Mouse (Mus musculus) limb, embryonic 11.5 days (tissue): ENCODE results near the gene Alyref2. TPM values are rescaled to one million over a fixed set of nuclear protein-coding genes. Genes with fewer than 3 reads are reported as not detected.

Source experiments
- ATAC-seq: fragments of 200-750 bp; cut with Nextera tagmentation; 2 replicates; pipeline ENCODE4 v1.8.0; 2017; ENCODE audit warnings: low read depth; ENCODE audit not compliant: insufficient number of reproducible peaks, low FRiP score, low TSS enrichment
- DNase-seq: peaks from one replicate; pipeline ENCODE4 v3.0.0-alpha.2; 2015; ENCODE audit warnings: low spot score
- H3K27ac ChIP-seq: fragments of 300-500 bp; sonication (generic); replicated peaks from 2 replicates; pipeline ENCODE4 v1.5.1; 2014; ENCODE audit warnings: low read depth, mild to moderate bottlenecking, low read length
- H3K27me3 ChIP-seq: fragments of 300-500 bp; sonication (generic); 2 replicates; pipeline ENCODE4 v1.6.1; 2014; ENCODE audit warnings: mild to moderate bottlenecking, low read length, mixed read lengths; ENCODE audit not compliant: control insufficient read depth, insufficient read depth
- H3K36me3 ChIP-seq: fragments of 300-500 bp; sonication (generic); 2 replicates; pipeline ENCODE4 v1.6.1; 2014; ENCODE audit warnings: mild to moderate bottlenecking, low read length, moderate library complexity, mixed read lengths; ENCODE audit not compliant: control insufficient read depth, insufficient read depth
- H3K4me1 ChIP-seq: fragments of 300-500 bp; sonication (generic); 2 replicates; pipeline ENCODE4 v1.6.1; 2014; ENCODE audit warnings: low read length, mixed read lengths; ENCODE audit not compliant: control insufficient read depth, insufficient read depth
- H3K4me2 ChIP-seq: fragments of 300-500 bp; sonication (generic); 2 replicates; pipeline ENCODE4 v1.6.1; 2014; ENCODE audit warnings: low read depth, mild to moderate bottlenecking, moderate library complexity; ENCODE audit not compliant: severe bottlenecking
- H3K4me3 ChIP-seq: fragments of 300-500 bp; sonication (generic); 2 replicates; pipeline ENCODE4 v1.5.1; 2014; ENCODE audit warnings: low read depth, low read length
- H3K9ac ChIP-seq: fragments of 300-500 bp; sonication (generic); 2 replicates; pipeline ENCODE4 v1.6.1; 2014; ENCODE audit warnings: mild to moderate bottlenecking, low read length
- H3K9me3 ChIP-seq: fragments of 300-500 bp; sonication (generic); 2 replicates; pipeline ENCODE4 v1.6.1; 2016; ENCODE audit warnings: low read length; ENCODE audit not compliant: control insufficient read depth
- WGBS: fragments of 180-500 bp; shearing (Covaris S2); extraction: QIAGEN DNeasy Blood & Tissue Kit; methylation state at CpG from one replicate; pipeline ENCODE4 v1.1.7; 2014; 5-methylcytosine and 5-hydroxymethylcytosine counted together
- polyA plus RNA-seq: library from polyadenylated mRNA; unstranded; fragments of >200 nt; fragmentation: Nextera tagmentation; extraction: Ambion mirVana; gene quantifications from 2 replicates; pipeline ENCODE4 v1.2.1, GENCODE M21; 2014

The Alyref2 gene
- polyA plus RNA-seq, 1 experiment from 2014 or later, result 10.3 TPM

GRCm38 (mm10) chr1:171535194-171535593 lies 31.9 kb downstream of the Alyref2 start, which contains the start of gene Itln1:
Itln1 (minus strand) TSS chr1:171535294.
- Histone ChIP-seq H3K4me3 (no peak within 1 kb of the TSS), H3K4me1 (no peaks in the 10 kb centered on the region), H3K9me3 (no peaks in the 10 kb centered on the region), H3K27me3 (no peaks in the 10 kb centered on the region), H3K36me3 (no peaks in the 10 kb centered on the region), H3K4me2 (no peak within 1 kb of the TSS), H3K9ac (no peak within 1 kb of the TSS), H3K27ac (no peak within 1 kb of the TSS)
- DNase-seq (no peak), ATAC-seq (no peak)
- 89% methylated on average over 1 of the region's 1 CpGs for WGBS

GRCm38 (mm10) chr1:171540694-171541093 lies 37.4 kb downstream of the Alyref2 start:
- Histone ChIP-seq H3K4me2 (no peak overlapping the region), H3K9ac (no peak overlapping the region), H3K9me3 (no peaks in the 10 kb centered on the region), H3K36me3 (no peaks in the 10 kb centered on the region), H3K4me3 (no peak overlapping the region), H3K27ac (no peak overlapping the region), H3K4me1 (no peaks in the 10 kb centered on the region), H3K27me3 (no peaks in the 10 kb centered on the region)
- DNase-seq (no peak), ATAC-seq (no peak)
- whole genome bisulfite sequencing, result 86% methylated on average over 1 of the region's 1 CpGs

GRCm38 (mm10) chr1:171551326-171551725 lies 48.0 kb downstream of the Alyref2 start:
- WGBS, result 86% methylated on average over 7 of the region's 7 CpGs

GRCm38 (mm10) chr1:171552230-171552629 lies 49.0 kb downstream of the Alyref2 start:
- Histone ChIP-seq H3K9me3 (no peaks in the 10 kb centered on the region), H3K4me3 (no peak overlapping the region), H3K27me3 (no peaks in the 10 kb centered on the region), H3K4me2 (no peak overlapping the region), H3K4me1 (no peaks in the 10 kb centered on the region), H3K27ac (no peak overlapping the region), H3K9ac (no peak overlapping the region), H3K36me3 (no peaks in the 10 kb centered on the region)
- DNase-seq (no peak), ATAC-seq (no peak)
- WGBS, result 84% methylated on average over 2 of the region's 2 CpGs

More at GRCm38 (mm10) chr1:171551326-171551725, 48.0 kb downstream of the Alyref2 start:
- Histone ChIP-seq H3K4me3 (no peak overlapping the region), H3K27ac (no peak overlapping the region), H3K27me3 (no peaks in the 10 kb centered on the region), H3K36me3 (no peaks in the 10 kb centered on the region), H3K9ac (no peak overlapping the region), H3K4me1 (no peaks in the 10 kb centered on the region), H3K4me2 (no peak overlapping the region), H3K9me3 (no peaks in the 10 kb centered on the region)
- no peak for ATAC-seq
- DNase-seq, result no peak

- DNase-seq (no peak), ATAC-seq (no peak)
- no peak overlapping the region for H3K4me3 ChIP-seq
- H3K9me3 ChIP-seq, result no peaks in the 10 kb centered on the region
- H3K36me3 ChIP-seq, result no peaks in the 10 kb centered on the region
- no peak overlapping the region for H3K27ac ChIP-seq
- H3K4me2 ChIP-seq, result no peak overlapping the region
- no peaks in the 10 kb centered on the region for H3K27me3 ChIP-seq
- H3K9ac ChIP-seq, result no peak overlapping the region
- 89% methylated on average over 11 of the region's 11 CpGs for WGBS
- no peaks in the 10 kb centered on the region for H3K4me1 ChIP-seq
These were observed 50.4 kb downstream of the Alyref2 start for GRCm38 (mm10) chr1:171553359-171554341.

Other genes starting within 250 kb of the Alyref2 start
- gene B4galt3, start 233.2 kb upstream of the Alyref2 start, polyA plus RNA-seq, result 68.9 and 78.2 TPM in 2 replicates
- 65.0 and 71.0 TPM in 2 replicates for gene Ppox, start 222.3 kb upstream of the Alyref2 start, polyA plus RNA-seq
- 111 and 114 TPM in 2 replicates for gene Usp21, start 215.5 kb upstream of the Alyref2 start, polyA plus RNA-seq
- 111 and 115 TPM in 2 replicates for gene Ufc1, start 208.5 kb upstream of the Alyref2 start, polyA plus RNA-seq
- gene Dedd, start 174.3 kb upstream of the Alyref2 start, polyA plus RNA-seq, result 51.7 and 55.7 TPM in 2 replicates
- 29.2 and 31.9 TPM in 2 replicates for gene Nit1, start 157.8 kb upstream of the Alyref2 start, polyA plus RNA-seq
- gene Pfdn2, start 157.8 kb upstream of the Alyref2 start, polyA plus RNA-seq, result 61.8 and 68.3 TPM in 2 replicates
- gene Klhdc9, start 142.7 kb upstream of the Alyref2 start, polyA plus RNA-seq, result 1.4 and 2.3 TPM in 2 replicates
- 2.9 and 3.1 TPM in 2 replicates for gene Nectin4, start 133.4 kb upstream of the Alyref2 start, polyA plus RNA-seq
- 0.55 and 0.70 TPM in 2 replicates for gene Arhgap30, start 114.5 kb upstream of the Alyref2 start, polyA plus RNA-seq
- gene Usf1, start 92.2 kb upstream of the Alyref2 start, polyA plus RNA-seq, result 114 and 124 TPM in 2 replicates
- gene Tstd1, start 84.6 kb upstream of the Alyref2 start, polyA plus RNA-seq, result 3.2 and 3.3 TPM in 2 replicates
- gene F11r, start 65.9 kb upstream of the Alyref2 start, polyA plus RNA-seq, result 26.7 and 28.4 TPM in 2 replicates
- gene Itln1, start 31.8 kb downstream of the Alyref2 start, polyA plus RNA-seq, result not detected in 2 replicates
- gene Cd244a, start 55.7 kb downstream of the Alyref2 start, polyA plus RNA-seq, result not detected in 2 replicates
- gene Ly9, start 103.9 kb downstream of the Alyref2 start, polyA plus RNA-seq, result not detected in 2 replicates
- gene Slamf7, start 149.6 kb downstream of the Alyref2 start, polyA plus RNA-seq, result not detected in 2 replicates
- 0.49 and 0.52 TPM in 2 replicates for gene Cd48, start 178.5 kb downstream of the Alyref2 start, polyA plus RNA-seq